Mouse (Mus musculus) liver, embryonic 14.5 days (tissue): ENCODE results near the gene Lamp3.

Source experiments
- CTCF ChIP-seq: IDR thresholded peaks from 2 replicates; pipeline ENCODE4 v1.5.1; 2016; ENCODE audit warnings: antibody characterized with exemption, low read depth, control low read depth
- EP300 ChIP-seq: IDR thresholded peaks from 2 replicates; pipeline ENCODE4 v1.6.1; 2016; ENCODE audit warnings: antibody characterized with exemption, low read depth

DNA sequence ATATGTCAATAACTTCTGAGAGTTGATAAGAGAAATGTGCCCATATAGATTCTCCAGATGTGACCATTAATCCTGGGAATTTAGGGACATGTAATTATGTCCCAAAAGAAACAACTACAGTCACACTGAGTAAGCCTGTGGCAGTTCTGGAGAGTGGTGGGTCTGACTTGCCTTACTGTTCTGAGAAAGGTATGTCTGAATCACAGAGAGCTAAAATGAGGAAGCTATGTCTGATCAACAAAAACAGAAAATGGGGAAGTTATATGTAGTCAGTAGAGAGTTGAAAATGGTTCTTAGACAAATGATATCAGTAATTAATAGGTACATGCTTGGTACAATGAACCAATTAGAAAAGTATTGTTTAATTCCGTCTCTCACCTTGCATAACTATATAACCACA is 26.7 kb upstream of the Lamp3 start:
- TF ChIP-seq CTCF, result no peak
- TF ChIP-seq EP300, result no peak
